Comparison of ENCODE assay signal across 28 mouse cellular contexts in the genomic region with DNA sequence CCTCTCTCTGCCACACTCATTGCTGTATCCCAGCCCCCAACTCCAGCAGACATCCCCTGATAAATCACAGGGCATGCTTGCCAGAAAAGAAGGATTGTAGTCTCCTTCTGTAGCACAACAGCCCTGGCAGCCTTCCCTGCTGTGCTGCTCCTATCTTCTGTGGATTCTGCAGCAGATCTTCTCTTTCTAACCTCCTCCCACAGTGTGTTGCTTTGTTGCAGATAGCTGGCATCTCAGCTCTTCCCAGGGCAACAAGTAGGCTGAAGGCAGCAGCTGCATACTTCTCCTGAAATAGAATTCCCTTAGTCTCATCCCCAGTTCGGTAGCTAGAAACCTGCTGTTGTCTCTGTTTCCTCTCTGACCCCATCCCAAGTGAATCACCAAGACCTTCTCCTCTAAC.
DNase-seq lines count a peak whose midpoint lies in the region; ATAC-seq lines count a peak whose summit lies in the region.
"Had no signal": no experiment of that assay in that cellular context is flagged by ENCODE, and none has a peak within 500 bp of the region (broad histone marks: within the 10 kb centered on the region; RNA-seq: fewer than 3 reads in every experiment).

No protein-coding gene starts in this region.

- no peak for ATAC-seq in midbrain, embryonic 14.5 days (ENCODE audit: low FRiP score, low TSS enrichment)
- no peak for ATAC-seq in midbrain, embryonic 11.5 days (ENCODE audit: low FRiP score)
- ATAC-seq in cerebellum, adult (ENCODE audit: insufficient number of reproducible peaks, low FRiP score, low TSS enrichment): no peak
- ATAC-seq: activated CD4-positive, CD25-positive, alpha-beta regulatory T cell, adult 4 months; hindbrain, postnatal 0 days; intestine, embryonic 16.5 days; midbrain, embryonic 13.5 days had no signal

- DNase-seq in frontal cortex, adult 2 months (ENCODE audit: extremely low spot score in 1 of 2, low spot score in 1 of 2): peak; percentile 4 to 19
- no peak for DNase-seq in frontal cortex, postnatal 14 days (ENCODE audit: low spot score in 2 of 2)
- peak; percentile 0 for DNase-seq in midbrain, embryonic 14.5 days
- DNase-seq in midbrain, embryonic 11.5 days (ENCODE audit: low spot score, missing footprints): no peak
- peak; percentile 52 for DNase-seq in brain, adult 2 months (ENCODE audit: low read depth, low spot score)
- peak; percentile 33 for DNase-seq in testis, postnatal 10 days (ENCODE audit: low spot score)
- DNase-seq: adrenal gland, postnatal 10 days; cerebellum, adult 9-11 months; gastrocnemius, postnatal 25 days; heart, adult 18-20 months; heart, postnatal 10 days; kidney, adult 9 months; kidney, postnatal 36 days; liver, embryonic 13.5 days; lung, adult 2 months; lung, postnatal 14 days had no signal

- H3K27me3 ChIP-seq in midbrain, embryonic 14.5 days (ENCODE audit: control insufficient read depth, insufficient read depth, low read length): no peaks in the 10 kb centered on the region
- no peaks in the 10 kb centered on the region for H3K27me3 ChIP-seq in midbrain, embryonic 11.5 days (ENCODE audit: control insufficient read depth, insufficient read depth, low read length)
- H3K27me3 ChIP-seq: forebrain, embryonic 12.5 days; heart, embryonic 12.5 days; liver, embryonic 13.5 days; midbrain, embryonic 13.5 days had no signal

- WGBS in midbrain, embryonic 14.5 days: 17% methylated on average over 1 of the region's 1 CpGs
- WGBS in midbrain, embryonic 11.5 days: 21% methylated on average over 1 of the region's 1 CpGs

- H3K9me3 ChIP-seq in midbrain, embryonic 14.5 days (ENCODE audit: control insufficient read depth, low read length): no peaks in the 10 kb centered on the region
- H3K9me3 ChIP-seq in midbrain, embryonic 11.5 days (ENCODE audit: control insufficient read depth, low read length): no peaks in the 10 kb centered on the region
- H3K9me3 ChIP-seq: embryonic facial prominence, embryonic 13.5 days; forebrain, embryonic 12.5 days; heart, embryonic 12.5 days; hindbrain, embryonic 10.5 days; liver, embryonic 13.5 days; midbrain, embryonic 13.5 days had no signal

- H3K4me3 ChIP-seq in midbrain, embryonic 14.5 days (replicated peaks; ENCODE audit: low read depth, low read length): no peak overlapping the region
- no peak overlapping the region for H3K4me3 ChIP-seq in midbrain, embryonic 11.5 days (ENCODE audit: low read depth, low read length)
- H3K4me3 ChIP-seq: embryonic facial prominence, embryonic 13.5 days; erythroblast, embryonic 14.5 days; forebrain, embryonic 12.5 days; heart, embryonic 12.5 days; hindbrain, embryonic 10.5 days; left cerebral cortex, adult 2 months; liver, embryonic 13.5 days; midbrain, embryonic 13.5 days had no signal

- no peaks in the 10 kb centered on the region for H3K36me3 ChIP-seq in midbrain, embryonic 14.5 days (ENCODE audit: control insufficient read depth, insufficient read depth, low read length)
- no peaks in the 10 kb centered on the region for H3K36me3 ChIP-seq in midbrain, embryonic 11.5 days (ENCODE audit: control insufficient read depth, insufficient read depth, low read length)
- H3K36me3 ChIP-seq: embryonic facial prominence, embryonic 13.5 days; forebrain, embryonic 12.5 days; heart, embryonic 12.5 days; hindbrain, embryonic 10.5 days; liver, embryonic 13.5 days; midbrain, embryonic 13.5 days had no signal

- no peak overlapping the region for H3K4me2 ChIP-seq in midbrain, embryonic 14.5 days (ENCODE audit: low read length)
- no peak overlapping the region for H3K4me2 ChIP-seq in midbrain, embryonic 11.5 days
- H3K4me2 ChIP-seq: embryonic facial prominence, embryonic 13.5 days; forebrain, embryonic 12.5 days; heart, embryonic 12.5 days; liver, embryonic 13.5 days; midbrain, embryonic 13.5 days had no signal

- H3K9ac ChIP-seq in midbrain, embryonic 14.5 days (replicated peaks; ENCODE audit: low read length): no peak overlapping the region
- H3K9ac ChIP-seq in midbrain, embryonic 11.5 days (ENCODE audit: low read length): no peak overlapping the region
- H3K9ac ChIP-seq: embryonic facial prominence, embryonic 13.5 days; forebrain, embryonic 12.5 days; heart, embryonic 12.5 days; liver, embryonic 13.5 days; midbrain, embryonic 13.5 days had no signal

- no peaks in the 10 kb centered on the region for H3K4me1 ChIP-seq in midbrain, embryonic 14.5 days (ENCODE audit: control insufficient read depth, insufficient read depth, low read length)
- no peaks in the 10 kb centered on the region for H3K4me1 ChIP-seq in midbrain, embryonic 11.5 days (ENCODE audit: control insufficient read depth, insufficient read depth, low read length)
- H3K4me1 ChIP-seq: embryonic facial prominence, embryonic 13.5 days; forebrain, embryonic 12.5 days; hindbrain, embryonic 10.5 days; liver, embryonic 13.5 days; midbrain, embryonic 13.5 days had no signal

- H3K27ac ChIP-seq in midbrain, embryonic 14.5 days (replicated peaks; ENCODE audit: low read depth, low read length): no peak overlapping the region
- no peak overlapping the region for H3K27ac ChIP-seq in midbrain, embryonic 11.5 days (ENCODE audit: low read depth, low read length)
- H3K27ac ChIP-seq: embryonic facial prominence, embryonic 13.5 days; forebrain, embryonic 12.5 days; hindbrain, embryonic 10.5 days; hindbrain, postnatal 0 days; left cerebral cortex, adult 2 months; liver, embryonic 13.5 days; midbrain, embryonic 13.5 days; stomach, postnatal 0 days had no signal

Comparison
In these comparisons a context has a peak if more than half of its experiments do, and no peak if none do; other contexts are left out.
1. DNase-seq: peak in frontal cortex, adult 2 months (2 of 2), midbrain, embryonic 14.5 days (single experiment), brain, adult 2 months (single experiment) and testis, postnatal 10 days (single experiment); none in frontal cortex, postnatal 14 days (0 of 2) and midbrain, embryonic 11.5 days (single experiment).